Mouse (Mus musculus) thymus, adult 2 months (tissue): ENCODE results near the gene Rita1. TPM values are rescaled to one million over a fixed set of nuclear protein-coding genes. Genes with fewer than 3 reads are reported as not detected.

Experiments used
- DNase-seq: peaks from one replicate; pipeline ENCODE4 v3.0.0; 2021
- H3K27ac ChIP-seq: fragments of 200-500 bp; 2 replicates; pipeline ENCODE4 v1.5.1; 2012; ENCODE audit warnings: low read length, control low read depth; ENCODE audit not compliant: control insufficient read depth, insufficient read depth
- H3K27me3 ChIP-seq: fragments of 200-500 bp; 2 replicates; pipeline ENCODE4 v1.6.1; 2012; ENCODE audit warnings: mild to moderate bottlenecking, low read length, moderate library complexity, mixed read lengths; ENCODE audit not compliant: control insufficient read depth, insufficient read depth
- H3K36me3 ChIP-seq: fragments of 200-500 bp; 2 replicates; pipeline ENCODE4 v1.6.1; 2012; ENCODE audit warnings: mild to moderate bottlenecking, low read length, moderate library complexity; ENCODE audit not compliant: control insufficient read depth, insufficient read depth
- H3K4me1 ChIP-seq: fragments of 200-500 bp; replicated peaks from 2 replicates; pipeline ENCODE4 v1.6.1; 2012; ENCODE audit warnings: low read length; ENCODE audit not compliant: control insufficient read depth, insufficient read depth
- H3K4me3 ChIP-seq: fragments of 200-500 bp; 2 replicates; pipeline ENCODE4 v1.5.1; 2012; ENCODE audit warnings: mild to moderate bottlenecking, low read length, control low read depth, moderate library complexity; ENCODE audit not compliant: control insufficient read depth, insufficient read depth
- CTCF ChIP-seq: fragments of 200-500 bp; IDR thresholded peaks from 2 replicates; pipeline ENCODE4 v1.5.1; 2012; ENCODE audit warnings: mild to moderate bottlenecking, control low read depth, low read length, moderate library complexity, borderline replicate concordance; ENCODE audit not compliant: control insufficient read depth, poor library complexity, insufficient read depth; ENCODE audit errors: extremely low read depth
- POLR2A ChIP-seq: fragments of 200-500 bp; IDR thresholded peaks from 2 replicates; pipeline ENCODE4 v1.6.1; 2012; ENCODE audit warnings: mild to moderate bottlenecking, low read length, control low read depth, moderate library complexity; ENCODE audit not compliant: control insufficient read depth, poor library complexity, insufficient read depth; ENCODE audit errors: extremely low read depth
- WGBS: fragments of 180-500 bp; shearing (Covaris S2); methylation state at CpG from one replicate; pipeline ENCODE4 v1.1.7; 2018; 5-methylcytosine and 5-hydroxymethylcytosine counted together
- polyA plus RNA-seq: library from polyadenylated mRNA; depleted of rRNA; stranded (reverse); fragments of >200 nt; gene quantifications from 2 replicates; pipeline ENCODE4 v1.2.3, GENCODE M21; 2012

Gene Rita1
- polyA plus RNA-seq, 1 experiment, result 20.6 TPM

DNA sequence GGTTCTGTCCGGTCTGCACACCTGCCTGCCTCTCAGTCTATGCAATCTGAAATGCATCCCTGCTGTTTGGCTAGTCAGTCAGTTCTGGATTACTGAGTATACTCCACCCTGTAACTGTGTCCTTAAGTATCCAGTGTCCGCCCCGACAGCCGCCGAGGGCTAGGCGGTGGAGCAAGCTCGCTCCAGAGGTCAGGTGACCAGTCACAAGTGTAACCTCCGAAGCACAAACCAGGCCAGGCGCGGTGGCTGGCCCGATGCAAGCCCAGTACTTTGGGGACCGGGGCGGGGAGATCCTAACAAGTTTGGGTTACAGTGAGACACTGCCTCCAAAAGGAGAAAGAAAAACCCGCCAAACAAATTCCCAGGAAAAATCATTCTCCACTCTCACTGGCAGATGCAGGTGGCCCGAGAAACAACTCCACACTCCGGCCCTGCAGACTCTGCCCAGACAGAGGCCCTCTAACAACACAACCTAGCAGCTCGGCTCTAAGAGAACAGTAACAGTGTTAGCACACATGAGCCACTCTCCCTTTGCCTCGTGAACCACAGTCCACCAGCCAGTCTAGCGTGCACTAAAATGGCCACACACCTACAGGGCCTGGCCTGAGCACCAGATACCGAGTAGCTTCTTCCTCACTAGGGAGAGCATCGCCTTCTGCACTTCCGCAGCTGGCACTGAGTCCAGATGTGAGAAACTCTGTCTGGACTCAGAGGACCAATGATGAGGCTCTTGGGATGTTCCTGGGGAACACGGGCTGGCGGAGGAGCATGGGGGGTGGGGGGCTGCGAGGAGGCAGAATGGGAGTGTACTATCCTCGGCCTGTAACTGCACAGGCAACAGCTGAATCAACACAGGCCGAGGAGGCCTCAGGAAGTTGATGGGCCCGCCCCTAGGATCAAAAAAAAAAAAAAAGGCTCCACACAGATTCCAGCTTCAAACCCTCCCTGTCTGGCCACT, 49.2 kb downstream of the Rita1 start:
- no peak overlapping the region for H3K4me3 ChIP-seq
- no peak for DNase-seq
- WGBS, result 73% methylated on average over 28 of the region's 28 CpGs
- TF ChIP-seq POLR2A (no peak), CTCF (no peak)
- H3K4me1 ChIP-seq, result peaks cover 44% of the 10 kb centered on the region
- peaks cover 7% of the 10 kb centered on the region; the same call in 1 of the 2 replicates for H3K36me3 ChIP-seq
- H3K27me3 ChIP-seq, result no peaks in the 10 kb centered on the region
- H3K27ac ChIP-seq, result peak overlapping the region; percentile 12; the same call in 1 of the 2 replicates

DNA sequence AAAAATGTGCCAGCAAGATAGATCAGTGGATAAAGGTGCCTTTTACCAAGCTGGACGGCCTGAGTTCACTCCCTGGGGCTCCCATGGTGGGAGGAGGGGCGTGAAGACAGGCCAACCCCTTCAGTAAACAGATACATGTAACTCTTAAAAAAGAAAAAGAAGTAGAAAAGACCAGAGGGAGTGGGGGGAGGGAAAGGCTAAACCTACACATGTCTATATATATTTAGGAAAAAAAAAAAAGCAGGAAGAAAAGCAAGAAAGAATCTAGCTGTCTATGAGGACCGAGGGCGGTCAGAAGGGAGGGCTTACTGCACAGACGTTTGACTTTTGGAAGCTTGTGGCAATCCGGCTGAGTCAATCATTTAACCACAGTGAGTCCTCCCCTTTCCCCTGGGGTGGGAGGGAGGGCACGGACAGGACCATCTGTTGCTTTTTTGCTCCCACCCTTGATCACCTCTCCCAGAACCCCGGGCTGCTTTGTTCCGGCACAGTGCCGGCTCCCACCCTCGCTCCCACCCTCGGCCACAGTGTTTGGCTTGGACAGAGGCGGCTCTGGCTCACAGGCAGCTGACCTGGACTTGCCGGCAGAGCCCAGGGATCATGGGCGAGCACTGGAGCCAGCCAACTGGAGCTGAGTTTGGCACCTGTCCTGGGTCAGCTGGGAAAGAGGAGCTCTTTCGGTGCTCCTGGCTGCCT, 51.6 kb downstream of the Rita1 start:
- Histone ChIP-seq H3K27me3 (no peaks in the 10 kb centered on the region), H3K4me3 (no peak overlapping the region), H3K27ac (no peak overlapping the region), H3K4me1 (peaks cover 40% of the 10 kb centered on the region), H3K36me3 (peaks cover 26% of the 10 kb centered on the region)
- TF ChIP-seq POLR2A (no peak), CTCF (no peak)
- DNase-seq, result no peak
- 14% methylated on average over 16 of the region's 16 CpGs for WGBS

DNA sequence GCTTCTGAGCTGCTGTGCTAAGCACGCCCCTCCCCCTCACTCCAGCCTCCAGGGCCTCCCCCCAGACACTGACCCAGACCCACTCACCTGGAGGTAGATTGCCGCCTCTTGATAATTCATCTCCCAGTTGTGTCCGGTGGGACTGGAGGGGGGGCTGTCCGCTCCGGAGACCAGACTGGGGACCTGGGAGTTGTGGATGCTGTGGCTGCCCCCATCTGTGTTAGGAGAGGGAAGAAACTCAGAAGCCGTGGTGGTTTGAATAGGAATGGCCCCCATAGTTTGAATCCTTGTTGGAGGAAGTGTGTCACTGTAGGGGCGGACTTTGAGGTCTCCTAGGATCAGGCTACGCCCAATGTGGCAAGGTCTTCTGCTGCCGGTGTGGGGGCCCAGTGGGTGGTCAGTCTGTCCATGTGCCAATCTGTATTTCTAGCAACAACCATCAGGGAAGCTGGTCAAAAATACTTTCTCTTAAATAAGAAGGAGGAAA, 52.2 kb downstream of the Rita1 start:
- peaks cover 40% of the 10 kb centered on the region for H3K4me1 ChIP-seq
- no peaks in the 10 kb centered on the region for H3K27me3 ChIP-seq
- H3K4me3 ChIP-seq, result no peak overlapping the region
- no peak for DNase-seq
- no peak for TF ChIP-seq CTCF
- no peak for TF ChIP-seq POLR2A
- no peak overlapping the region for H3K27ac ChIP-seq
- 72% methylated on average over 9 of the region's 9 CpGs for WGBS
- peaks cover 30% of the 10 kb centered on the region for H3K36me3 ChIP-seq

DNA sequence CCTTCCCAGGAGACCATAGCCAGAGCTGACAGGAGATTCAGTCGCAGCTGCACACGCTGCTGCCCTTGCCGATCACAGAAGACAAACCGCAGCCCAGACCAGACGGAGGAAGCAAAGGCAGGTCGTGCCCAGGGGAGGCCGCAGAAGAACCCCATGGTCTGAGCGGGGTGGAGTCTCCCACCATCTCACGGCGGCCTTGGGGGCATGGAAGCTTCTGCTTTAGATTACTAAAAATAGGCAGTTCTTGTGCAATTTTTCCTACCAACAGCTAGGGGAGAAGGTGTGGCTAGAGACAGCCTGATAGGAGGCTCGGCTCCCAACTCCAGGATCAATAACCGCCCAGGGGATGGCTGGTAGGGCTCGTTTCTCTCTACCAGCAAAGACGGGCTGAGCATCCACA, 53.6 kb downstream of the Rita1 start:
- Histone ChIP-seq H3K4me3 (no peak overlapping the region), H3K27ac (no peak overlapping the region), H3K4me1 (peaks cover 37% of the 10 kb centered on the region), H3K27me3 (no peaks in the 10 kb centered on the region), H3K36me3 (peaks cover 42% of the 10 kb centered on the region)
- DNase-seq, result no peak
- TF ChIP-seq POLR2A (no peak), CTCF (no peak)
- WGBS, result 20% methylated on average over 14 of the region's 14 CpGs

DNA sequence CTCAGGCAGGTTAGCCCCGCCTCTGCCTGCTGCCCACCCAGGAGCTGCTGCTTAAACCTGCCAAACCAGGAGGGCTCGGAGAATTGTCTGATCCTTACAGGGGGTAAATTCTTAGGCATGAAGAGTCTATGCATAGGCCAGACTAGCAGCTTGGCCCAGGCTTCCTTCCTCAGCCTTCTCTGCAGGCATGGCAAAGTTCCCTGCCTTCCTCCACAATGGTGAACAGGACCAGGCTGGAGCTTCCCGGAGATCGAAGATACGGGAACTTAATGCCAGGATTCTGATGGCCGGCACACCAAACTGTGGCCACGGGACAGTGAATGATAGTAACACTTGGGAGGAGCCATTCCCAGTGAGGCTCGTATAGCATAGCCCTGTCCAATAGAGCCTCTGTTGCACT, 54.3 kb downstream of the Rita1 start:
- Histone ChIP-seq H3K27ac (no peak overlapping the region), H3K36me3 (peaks cover 49% of the 10 kb centered on the region), H3K27me3 (no peaks in the 10 kb centered on the region), H3K4me3 (no peak overlapping the region), H3K4me1 (peaks cover 35% of the 10 kb centered on the region)
- WGBS, result 81% methylated on average over 8 of the region's 8 CpGs
- no peak for DNase-seq
- TF ChIP-seq POLR2A (no peak), CTCF (no peak)

DNA sequence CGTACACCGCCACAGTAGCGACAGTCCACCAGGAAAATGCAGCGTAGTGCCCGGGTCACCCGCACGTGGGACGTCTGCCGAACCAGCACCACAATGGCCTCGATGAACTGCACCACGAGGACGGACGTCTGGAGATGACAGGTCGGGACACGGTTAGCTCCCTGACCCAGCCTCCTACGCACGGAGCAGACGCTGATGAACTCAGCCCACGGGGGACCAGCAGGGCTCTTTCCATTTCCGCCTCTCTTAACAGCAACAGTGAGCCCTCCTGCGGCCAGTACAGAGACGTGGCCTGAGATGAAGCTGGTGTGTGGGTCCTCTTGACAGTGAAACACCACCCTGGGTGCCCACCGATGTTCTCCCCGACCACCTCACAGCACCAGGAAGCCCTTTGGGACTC, 56.5 kb downstream of the Rita1 start:
- Histone ChIP-seq H3K27ac (no peak overlapping the region), H3K4me1 (peaks cover 37% of the 10 kb centered on the region), H3K27me3 (no peaks in the 10 kb centered on the region), H3K4me3 (no peak overlapping the region), H3K36me3 (peaks cover 53% of the 10 kb centered on the region)
- no peak for DNase-seq
- WGBS, result 96% methylated on average over 24 of the region's 24 CpGs
- TF ChIP-seq POLR2A, result no peak
- no peak for TF ChIP-seq CTCF
